Mouse (Mus musculus) heart, postnatal 36 days (tissue): ENCODE data around the gene Etnppl. TPM values are rescaled to one million over a fixed set of nuclear protein-coding genes. Genes with fewer than 3 reads are reported as not detected.

Experiments used
- DNase-seq, 2 experiments: peaks; one replicate each; pipeline ENCODE4 v3.0.0; 2021 to 2022
- intact Hi-C: fragments of 180-260 bp; cut with DNase I; formaldehyde crosslinking; loops from one replicate; pipeline ENCODE4 v1.15.1; 2025
- total RNA-seq, 2 experiments: library from RNA; stranded (reverse); gene quantifications; 2 replicates each; pipeline ENCODE4 v1.2.3; 2021

The Etnppl gene
- total RNA-seq, 2 experiments from 2014 or later, result not detected

- intact Hi-C loops, result no loop called here
- DNase-seq, result no peak
Measured at GRCm38 (mm10) chr3:130662496-130662895, 45.2 kb downstream of the Etnppl start.

- DNase-seq, result no peak
- intact Hi-C loops, result no loop called here
Measured at GRCm38 (mm10) chr3:130671291-130671690, 54.0 kb downstream of the Etnppl start.

- no peak for DNase-seq
- intact Hi-C loops, result no loop called here
Measured at GRCm38 (mm10) chr3:130677671-130678460, 60.6 kb downstream of the Etnppl start.

- no peak for DNase-seq
- intact Hi-C loops, result no loop called here
Measured at GRCm38 (mm10) chr3:130681226-130681625, 64.0 kb downstream of the Etnppl start.

- DNase-seq, result no peak
- intact Hi-C loops, result no loop called here
Measured at GRCm38 (mm10) chr3:130682183-130682582, 64.9 kb downstream of the Etnppl start.

- no peak for DNase-seq
- intact Hi-C loops, result no loop called here
Measured at GRCm38 (mm10) chr3:130683836-130684235, 66.6 kb downstream of the Etnppl start.

- intact Hi-C loops, result no loop called here
- DNase-seq, result no peak
Measured at GRCm38 (mm10) chr3:130684276-130685013, 67.2 kb downstream of the Etnppl start.

GRCm38 (mm10) chr3:130685014-130685366, 67.7 kb downstream of the Etnppl start:
- intact Hi-C loops, result no loop called here
- no peak for DNase-seq

- intact Hi-C loops, result no loop called here
- DNase-seq, result no peak
Measured at GRCm38 (mm10) chr3:130687051-130687450, 69.8 kb downstream of the Etnppl start.

Other genes with a start within 250 kb of the Etnppl start
- gene Ostc, start 92.0 kb downstream of the Etnppl start, total RNA-seq, result 10 to 100 TPM; 48.4 to 53.1 TPM
- gene Rpl34, start 113.0 kb downstream of the Etnppl start, total RNA-seq, result 100 to 1,000 TPM; 375 to 403 TPM